ENCODE assay signal across 7 mouse cellular contexts in the genomic region with DNA sequence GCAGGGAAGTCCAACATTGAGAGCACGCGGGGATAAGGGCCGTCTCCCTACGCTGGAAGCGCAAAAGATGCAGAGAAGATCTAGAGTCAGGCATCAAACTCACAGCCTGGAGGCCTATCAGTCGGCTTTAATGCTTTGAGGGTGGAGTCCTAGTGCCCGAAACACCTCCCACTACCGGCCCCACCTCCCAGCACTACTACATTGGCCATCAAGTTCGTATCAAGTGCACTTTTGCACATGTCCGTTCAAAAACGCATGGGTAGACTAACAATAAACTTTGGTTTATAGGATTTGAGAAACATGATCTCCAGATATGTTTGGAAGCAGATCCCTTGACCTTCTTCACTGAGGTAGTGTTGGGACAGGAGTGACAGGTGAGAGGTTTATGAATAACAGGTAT. TPM values are rescaled to one million over a fixed set of nuclear protein-coding genes. Genes with fewer than 3 reads are reported as not detected.
DNase-seq lines count a peak whose midpoint lies in the region; ATAC-seq and TF ChIP-seq lines count a peak whose summit lies in the region.

No protein-coding gene starts in this region.

- H3K27ac ChIP-seq in ES-Bruce4 (ENCODE audit: insufficient read depth, low read length) = peak overlapping the region; percentile 49
- peak overlapping the region; percentile 100 for H3K27ac ChIP-seq in forebrain, embryonic 10.5 days
- H3K27ac ChIP-seq in hindbrain, embryonic 16.5 days (ENCODE audit: low read depth, low read length) = peak overlapping the region; percentile 97
- peak overlapping the region; percentile 99 for H3K27ac ChIP-seq in liver, embryonic 13.5 days

- TF ChIP-seq POLR2A in ES-Bruce4 (IDR thresholded peaks at IDR 0.05; ENCODE audit: insufficient read depth, low read length) = no peak

- 6% methylated on average over 11 of the region's 11 CpGs for WGBS in forebrain, embryonic 10.5 days
- 7% methylated on average over 11 of the region's 11 CpGs for WGBS in hindbrain, embryonic 16.5 days
- 2% methylated on average over 11 of the region's 11 CpGs for WGBS in liver, embryonic 13.5 days (ENCODE audit: insufficient replicate concordance)

- peak overlapping the region; percentile 46 for H3K9ac ChIP-seq in ES-Bruce4 (ENCODE audit: low read depth, poor library complexity, severe bottlenecking)
- H3K9ac ChIP-seq in hindbrain, embryonic 16.5 days (ENCODE audit: low read depth, low read length) = peak overlapping the region; percentile 81
- H3K9ac ChIP-seq in liver, embryonic 13.5 days = peak overlapping the region; percentile 99

- ATAC-seq in hindbrain, embryonic 16.5 days = no peak
- ATAC-seq in liver, embryonic 13.5 days (ENCODE audit: low read depth) = peak; percentile 58

- H3K4me2 ChIP-seq in hindbrain, embryonic 16.5 days (ENCODE audit: low read length) = peak overlapping the region; percentile 65
- peak overlapping the region; percentile 98 for H3K4me2 ChIP-seq in liver, embryonic 13.5 days

- H3K9me3 ChIP-seq in ES-Bruce4 (replicated peaks; ENCODE audit: control insufficient read depth, insufficient read depth, low read length, poor library complexity, severe bottlenecking) = no peaks in the 10 kb centered on the region
- no peaks in the 10 kb centered on the region for H3K9me3 ChIP-seq in forebrain, embryonic 10.5 days
- no peaks in the 10 kb centered on the region for H3K9me3 ChIP-seq in hindbrain, embryonic 16.5 days (ENCODE audit: control insufficient read depth, low read length)
- H3K9me3 ChIP-seq in liver, embryonic 13.5 days (replicated peaks) = no peaks in the 10 kb centered on the region

- H3K4me3 ChIP-seq in ES-Bruce4 (ENCODE audit: low read depth, low read length) = peak overlapping the region; percentile 65
- H3K4me3 ChIP-seq in forebrain, embryonic 10.5 days = peak overlapping the region; percentile 100
- peak overlapping the region; percentile 100 for H3K4me3 ChIP-seq in hindbrain, embryonic 16.5 days (ENCODE audit: low read length)
- peak overlapping the region; percentile 98 for H3K4me3 ChIP-seq in liver, embryonic 13.5 days (replicated peaks)

- TF ChIP-seq EP300 in ES-Bruce4 (IDR thresholded peaks at IDR 0.05; ENCODE audit: insufficient read depth, low read depth, low read length) = no peak

- no peaks in the 10 kb centered on the region for H3K36me3 ChIP-seq in ES-Bruce4 (ENCODE audit: control insufficient read depth, insufficient read depth, low read length, poor library complexity, severe bottlenecking)
- H3K36me3 ChIP-seq in forebrain, embryonic 10.5 days (replicated peaks) = no peaks in the 10 kb centered on the region
- no peaks in the 10 kb centered on the region for H3K36me3 ChIP-seq in hindbrain, embryonic 16.5 days (ENCODE audit: control insufficient read depth, insufficient read depth, low read length)
- H3K36me3 ChIP-seq in liver, embryonic 13.5 days = no peaks in the 10 kb centered on the region

- H3K4me1 ChIP-seq in ES-Bruce4 (ENCODE audit: control insufficient read depth, insufficient read depth, low read length) = no peaks in the 10 kb centered on the region
- H3K4me1 ChIP-seq in forebrain, embryonic 10.5 days = peaks cover 43% of the 10 kb centered on the region
- peaks cover 24% of the 10 kb centered on the region for H3K4me1 ChIP-seq in hindbrain, embryonic 16.5 days (ENCODE audit: control insufficient read depth, insufficient read depth, low read depth, low read length)
- peaks cover 31% of the 10 kb centered on the region for H3K4me1 ChIP-seq in liver, embryonic 13.5 days (replicated peaks)

- peak; percentile 81 for DNase-seq in adrenal gland, adult 2 months
- DNase-seq in forebrain, embryonic 10.5 days (ENCODE audit: extremely low spot score, low spot score) = peak; percentile 56
- DNase-seq in liver, embryonic 13.5 days = peak; percentile 76
- peak; percentile 83 for DNase-seq in naive thymus-derived CD4-positive, alpha-beta T cell, adult 2 months (ENCODE audit: low read depth)
- peak; percentile 36 to 43 for DNase-seq in thymus, adult 18-20 months

- no peak for TF ChIP-seq CTCF in ES-Bruce4 (IDR thresholded peaks at IDR 0.05; ENCODE audit: low read depth, low read length)

- H3K27me3 ChIP-seq in ES-Bruce4 (ENCODE audit: control insufficient read depth, insufficient read depth, low read length, poor library complexity, severe bottlenecking) = no peaks in the 10 kb centered on the region
- no peaks in the 10 kb centered on the region for H3K27me3 ChIP-seq in forebrain, embryonic 10.5 days (ENCODE audit: poor library complexity, severe bottlenecking)
- H3K27me3 ChIP-seq in hindbrain, embryonic 16.5 days (replicated peaks; ENCODE audit: control insufficient read depth, insufficient read depth, low read length) = no peaks in the 10 kb centered on the region
- no peaks in the 10 kb centered on the region; the same call in 1 of the 2 replicates for H3K27me3 ChIP-seq in liver, embryonic 13.5 days

RNA-seq across cellular contexts. Expression of gene Hnrnpr, which starts 1.0 kb away (rescaled TPM):
- polyA plus RNA-seq in ES-Bruce4 (2011; ENCODE audit: insufficient read depth, insufficient read length, low read depth, missing spikeins) = 128 and 131 TPM in 2 replicates
- 10 to 100 TPM; 58.8 to 82.3 TPM for total RNA-seq in adrenal gland, adult 2 months (2021)
- 2.7 and 2.8 TPM in 2 replicates for polyA plus RNA-seq in adrenal gland, adult 2 months (2012; rRNA removed)
- polyA plus RNA-seq in forebrain, embryonic 10.5 days (2016; fragmentation: Nextera tagmentation; extraction: Ambion mirVana) = 231 and 248 TPM in 2 replicates
- 166 and 174 TPM in 2 replicates for polyA plus RNA-seq in hindbrain, embryonic 16.5 days (2015; fragmentation: Nextera tagmentation; extraction: Ambion mirVana)
- 68.5 and 73.1 TPM in 2 replicates for polyA plus RNA-seq in liver, embryonic 13.5 days (2015; fragmentation: Nextera tagmentation; extraction: Ambion mirVana)

RNA-seq across cellular contexts. Expression of gene Zfp46, which starts 25.3 kb away (rescaled TPM):
- 5.5 and 6.0 TPM in 2 replicates for polyA plus RNA-seq in ES-Bruce4 (2011; ENCODE audit: insufficient read depth, insufficient read length, low read depth, missing spikeins)
- total RNA-seq in adrenal gland, adult 2 months (2021) = 10 to 100 TPM; 17.2 to 17.3 TPM
- polyA plus RNA-seq in adrenal gland, adult 2 months (2012; rRNA removed) = 10.4 and 11.2 TPM in 2 replicates
- 21.1 and 21.8 TPM in 2 replicates for polyA plus RNA-seq in forebrain, embryonic 10.5 days (2016; fragmentation: Nextera tagmentation; extraction: Ambion mirVana)
- polyA plus RNA-seq in hindbrain, embryonic 16.5 days (2015; fragmentation: Nextera tagmentation; extraction: Ambion mirVana) = 35.2 and 44.8 TPM in 2 replicates
- 2.6 and 3.6 TPM in 2 replicates for polyA plus RNA-seq in liver, embryonic 13.5 days (2015; fragmentation: Nextera tagmentation; extraction: Ambion mirVana)

Comparison
In these comparisons a context has a peak if more than half of its experiments do, and no peak if none do; other contexts are left out.
1. H3K27ac ChIP-seq: peak in every context shown above with its lines; median percentile 100 in forebrain, embryonic 10.5 days; 99 in liver, embryonic 13.5 days; 97 in hindbrain, embryonic 16.5 days; 49 in ES-Bruce4.
2. H3K9ac ChIP-seq: peak in every context shown above with its lines; median percentile 99 in liver, embryonic 13.5 days; 81 in hindbrain, embryonic 16.5 days; 46 in ES-Bruce4.
3. RNA of gene Hnrnpr, which starts 1.0 kb away (polyA plus RNA-seq): 231 to 248 TPM in forebrain, embryonic 10.5 days, 166 to 174 TPM in hindbrain, embryonic 16.5 days, 128 to 131 TPM in ES-Bruce4 and 68.5 to 73.1 TPM in liver, embryonic 13.5 days; 2.7 to 2.8 TPM in adrenal gland, adult 2 months; every median in the first group is over 10 times any median in the second.
4. Peak in every context shown above with its lines, with median percentiles within 50 percentile points of each other: H3K4me3 ChIP-seq and DNase-seq.